Mouse (Mus musculus) ovary, postnatal 36 days (tissue): Measurements from ENCODE around the gene Med16.
A peak's percentile ranks its signal among the peaks of the same experiment; 100 is the strongest.

Source experiments
- DNase-seq: peaks from one replicate; pipeline ENCODE4 v3.0.0; 2022; ENCODE audit warnings: low spot score, mixed read lengths

Med16 gene

DNA sequence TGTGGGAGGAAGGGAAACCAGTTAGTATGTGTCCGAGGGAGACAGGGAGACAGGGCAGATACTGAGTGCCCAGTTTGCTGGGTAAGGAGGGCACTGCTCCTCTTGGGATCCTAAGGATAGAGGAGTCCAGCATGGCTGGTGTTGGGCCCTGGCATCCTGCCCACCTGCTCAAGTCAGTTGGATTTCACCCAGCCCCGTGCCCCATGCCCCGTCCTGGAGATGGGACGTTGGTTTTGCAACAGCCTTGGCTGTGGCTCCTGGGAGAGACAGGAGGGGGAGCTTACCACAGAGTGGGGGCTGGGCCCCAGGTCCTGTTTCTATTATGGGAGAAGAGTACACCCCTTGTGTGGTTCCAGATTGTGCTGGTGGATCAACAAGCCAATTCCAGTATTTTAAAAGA, 24.3 kb downstream of the Med16 start:
- peak; percentile 67 for DNase-seq

DNA sequence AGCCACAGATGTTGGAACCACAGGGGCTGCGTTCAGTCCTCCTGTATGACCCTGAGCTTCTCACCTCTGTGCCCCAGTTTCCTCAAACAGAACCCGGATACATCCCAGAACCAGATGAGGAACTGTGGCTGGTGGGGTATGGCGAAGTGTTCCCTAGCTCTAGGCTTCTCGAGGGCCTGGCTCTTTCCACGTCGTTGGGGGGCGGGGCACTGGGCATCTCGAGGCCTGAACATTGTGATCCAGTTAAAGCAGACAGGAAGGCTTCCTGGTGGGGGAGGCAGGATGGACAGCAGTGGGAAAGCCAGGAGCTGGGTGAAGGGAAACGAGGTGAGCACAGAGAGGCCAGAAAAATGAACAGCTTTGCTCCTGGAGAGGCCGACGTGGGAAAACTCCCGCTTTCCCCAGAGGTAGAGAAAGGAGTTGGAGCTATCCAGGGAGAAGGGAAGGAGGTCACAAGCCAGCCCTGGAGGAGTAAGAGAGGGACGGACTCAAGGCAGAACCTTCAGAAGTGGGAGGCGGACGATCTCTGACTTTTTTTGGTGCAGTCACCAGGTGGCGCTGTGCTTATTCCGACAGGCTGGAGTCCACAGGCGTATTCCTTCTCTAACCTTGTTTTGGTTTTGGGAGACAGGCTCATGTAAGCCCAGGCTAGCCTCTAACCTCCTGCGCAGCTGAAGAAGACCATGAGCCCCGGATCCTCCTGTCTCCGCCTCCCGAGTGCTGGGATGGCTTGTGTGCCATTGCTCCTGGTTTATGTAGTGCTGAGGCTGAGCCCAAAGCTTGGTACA, 25.2 kb downstream of the Med16 start:
- peak; percentile 77 for DNase-seq

- no peak for DNase-seq
These were observed 26.7 kb downstream of the Med16 start for GRCm38 (mm10) chr10:79881981-79882380.

- DNase-seq: no peak
These were observed 28.0 kb downstream of the Med16 start for GRCm38 (mm10) chr10:79880721-79881120.

DNA sequence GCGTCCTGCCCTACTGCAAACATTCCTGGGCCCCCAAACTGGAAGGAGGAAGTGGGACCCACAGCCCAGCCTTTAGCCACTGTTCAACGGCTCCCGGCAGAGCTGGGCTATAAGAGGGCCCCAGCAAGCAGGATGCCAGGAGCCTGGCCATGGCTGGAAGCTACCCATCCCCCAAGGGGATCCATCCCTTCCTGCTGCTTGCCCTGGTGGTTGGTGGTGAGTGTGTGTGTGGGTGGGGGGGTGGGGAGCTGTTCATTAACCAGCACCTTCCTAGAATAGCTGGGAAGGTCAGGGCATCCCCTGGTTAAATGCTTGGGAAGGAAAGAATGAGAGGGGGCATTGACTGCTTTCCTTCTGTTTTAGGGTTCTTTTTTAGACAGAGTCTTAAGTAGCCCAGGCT, 29.2 kb downstream of the Med16 start:
- no peak for DNase-seq

- DNase-seq: no peak
These were observed 31.0 kb downstream of the Med16 start for GRCm38 (mm10) chr10:79877757-79878156.

- DNase-seq: no peak
These were observed 31.5 kb downstream of the Med16 start for GRCm38 (mm10) chr10:79877174-79877573.

DNA sequence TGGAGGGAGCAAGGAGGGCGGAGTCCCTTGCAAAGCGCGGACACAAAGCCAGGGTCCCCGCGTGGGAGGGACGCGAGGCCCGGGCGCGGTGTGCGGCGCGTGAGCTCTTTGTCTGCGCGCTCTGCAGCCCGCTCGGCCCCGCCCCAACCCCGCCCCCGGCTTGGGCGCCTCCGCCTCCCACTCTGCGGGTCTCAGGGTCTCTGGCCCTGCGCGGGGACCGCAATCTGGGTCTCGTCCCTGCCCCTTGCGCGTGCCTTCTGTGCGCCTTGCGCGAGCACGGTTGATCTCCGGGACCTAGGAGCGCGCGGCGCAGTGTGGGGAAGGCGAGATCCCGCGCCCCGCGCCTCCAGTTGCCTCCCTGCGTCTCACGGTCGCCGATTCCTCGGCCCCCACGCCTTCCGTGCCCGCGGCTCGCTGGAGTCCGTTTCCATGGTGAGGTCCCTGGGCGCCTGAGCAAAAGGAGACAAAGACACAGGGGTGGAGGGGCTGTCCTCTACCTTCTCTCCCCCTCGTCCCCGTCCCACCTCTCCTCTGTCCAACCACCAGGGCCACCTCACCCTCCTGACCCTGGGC, 34.3 kb downstream of the Med16 start, which contains the start of the genes Prtn3 and Plppr3:
Gene Prtn3, plus strand, starts transcription at position 187 of the 573 bp plus-strand sequence.
Gene Plppr3, minus strand, starts transcription at position 345 of the 573 bp plus-strand sequence.
- DNase-seq: peak; percentile 55

DNA sequence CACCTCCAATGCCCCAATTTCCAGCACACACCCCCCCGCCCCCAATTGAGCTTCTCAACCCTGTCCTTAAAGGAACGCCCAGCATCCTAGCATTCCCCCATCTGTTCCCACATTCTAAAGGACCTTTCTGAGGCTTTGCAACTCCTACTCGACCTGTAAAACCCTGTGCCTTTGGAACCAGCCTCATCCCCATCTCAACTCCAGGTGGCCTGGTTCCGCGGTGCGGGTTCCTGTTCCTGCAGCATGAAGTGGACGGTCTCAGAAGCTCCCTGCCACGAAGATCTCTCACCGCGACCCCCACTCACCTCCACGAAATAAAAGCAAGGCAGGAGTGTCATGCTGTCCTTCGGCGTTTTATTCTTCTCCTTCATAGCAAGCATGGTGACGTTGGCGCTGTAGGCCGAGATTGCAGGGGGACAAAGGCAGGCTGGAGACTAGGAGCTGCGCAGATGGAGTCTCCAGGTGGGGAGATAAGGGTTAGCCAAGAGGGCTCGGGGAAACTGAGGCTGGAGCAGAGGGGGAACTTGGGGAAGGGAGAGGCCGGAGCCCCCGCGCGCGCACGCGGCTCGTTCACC, 34.9 kb downstream of the Med16 start:
- DNase-seq: no peak

- no peak for DNase-seq
These were observed 35.4 kb downstream of the Med16 start for GRCm38 (mm10) chr10:79873313-79873712.

DNA sequence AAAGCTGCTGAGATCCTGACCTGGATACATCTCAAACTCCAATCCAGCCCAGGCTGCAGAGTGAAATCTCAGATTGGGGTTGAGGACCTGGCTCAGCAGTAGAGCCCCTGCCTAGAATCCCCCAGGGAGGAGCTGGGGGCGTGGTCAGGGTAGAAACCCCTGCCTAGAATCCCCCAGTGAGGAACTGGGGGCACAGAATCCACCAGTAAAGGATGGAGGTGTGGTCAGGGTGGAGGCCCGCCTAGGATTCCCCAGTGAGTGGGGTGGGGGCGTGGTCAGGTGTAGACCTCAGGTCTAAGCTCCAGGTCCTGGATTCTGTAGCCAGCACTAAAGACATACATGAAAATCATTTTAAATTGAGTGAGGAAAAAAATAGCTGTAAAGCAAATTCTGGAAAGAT, 35.9 kb downstream of the Med16 start:
- DNase-seq: no peak

GRCm38 (mm10) chr10:79871845-79872244, 36.9 kb downstream of the Med16 start:
- no peak for DNase-seq

DNA sequence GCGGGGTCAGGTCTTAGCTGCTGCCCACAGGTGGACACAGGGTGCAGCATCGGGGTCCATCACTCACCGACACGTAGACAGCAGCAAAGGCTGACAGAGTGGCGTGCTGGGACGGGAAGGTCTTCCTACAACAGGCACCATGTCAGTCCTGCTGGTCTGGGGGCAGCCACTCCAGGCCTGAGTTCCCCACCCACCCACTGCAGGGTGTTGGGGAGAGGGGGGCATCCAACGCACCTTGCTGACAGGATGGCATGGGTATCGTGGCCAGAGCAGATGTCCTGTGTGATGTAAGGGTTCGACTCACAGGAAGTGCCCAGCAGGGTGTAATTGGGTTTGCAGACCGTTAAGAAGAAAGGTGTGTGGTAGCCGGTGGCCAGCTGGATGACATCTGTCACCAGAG, 42.1 kb downstream of the Med16 start:
- no peak for DNase-seq

DNA sequence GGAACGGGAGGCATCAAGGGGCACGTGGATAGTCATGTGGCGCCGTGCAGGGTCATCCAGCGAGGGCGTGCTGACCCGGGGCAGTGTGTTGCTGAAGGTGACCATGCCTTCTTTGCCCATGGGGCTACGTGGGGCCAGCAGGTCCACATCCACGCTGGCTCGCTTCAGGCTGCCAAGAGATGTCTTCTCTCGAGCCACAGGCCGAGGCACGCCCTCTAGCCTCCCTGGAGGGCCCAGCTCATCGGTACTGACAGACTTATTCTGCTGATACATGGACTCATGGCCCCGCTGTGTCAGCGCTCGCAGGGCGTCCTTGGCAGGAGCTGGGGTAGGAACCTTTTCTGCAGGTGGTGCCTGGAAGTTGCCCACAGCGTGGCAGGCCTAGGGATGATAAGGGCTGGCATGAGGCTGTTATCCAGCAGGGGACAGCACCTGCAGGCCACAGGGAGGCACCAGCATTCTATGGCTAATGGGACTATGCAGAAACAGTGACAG, 42.9 kb downstream of the Med16 start:
- DNase-seq: peak; percentile 72

DNA sequence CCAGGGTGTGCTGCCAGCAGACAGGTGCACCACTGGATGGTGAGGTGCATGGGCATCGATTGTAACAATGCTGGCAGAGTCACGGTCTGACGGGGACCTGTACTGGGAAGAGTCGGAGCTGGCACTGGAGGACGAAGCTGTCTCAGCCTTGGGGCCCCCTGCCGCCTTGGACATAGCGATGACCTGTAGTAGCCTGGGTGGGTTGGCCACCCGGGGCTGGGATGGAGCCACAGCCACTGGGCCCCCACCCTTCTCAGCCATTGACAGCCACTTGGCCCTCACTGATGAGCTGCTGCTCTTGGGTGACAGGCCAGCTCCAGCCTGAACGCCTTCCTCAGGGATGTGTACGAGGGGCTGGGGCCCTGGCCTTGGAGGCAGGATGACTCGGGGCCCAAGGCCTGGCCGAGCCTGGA, 43.5 kb downstream of the Med16 start:
- no peak for DNase-seq

- no peak for DNase-seq
These were observed 44.2 kb downstream of the Med16 start for GRCm38 (mm10) chr10:79864351-79865188.

- DNase-seq: no peak
These were observed 45.8 kb downstream of the Med16 start for GRCm38 (mm10) chr10:79862925-79863324.

DNA sequence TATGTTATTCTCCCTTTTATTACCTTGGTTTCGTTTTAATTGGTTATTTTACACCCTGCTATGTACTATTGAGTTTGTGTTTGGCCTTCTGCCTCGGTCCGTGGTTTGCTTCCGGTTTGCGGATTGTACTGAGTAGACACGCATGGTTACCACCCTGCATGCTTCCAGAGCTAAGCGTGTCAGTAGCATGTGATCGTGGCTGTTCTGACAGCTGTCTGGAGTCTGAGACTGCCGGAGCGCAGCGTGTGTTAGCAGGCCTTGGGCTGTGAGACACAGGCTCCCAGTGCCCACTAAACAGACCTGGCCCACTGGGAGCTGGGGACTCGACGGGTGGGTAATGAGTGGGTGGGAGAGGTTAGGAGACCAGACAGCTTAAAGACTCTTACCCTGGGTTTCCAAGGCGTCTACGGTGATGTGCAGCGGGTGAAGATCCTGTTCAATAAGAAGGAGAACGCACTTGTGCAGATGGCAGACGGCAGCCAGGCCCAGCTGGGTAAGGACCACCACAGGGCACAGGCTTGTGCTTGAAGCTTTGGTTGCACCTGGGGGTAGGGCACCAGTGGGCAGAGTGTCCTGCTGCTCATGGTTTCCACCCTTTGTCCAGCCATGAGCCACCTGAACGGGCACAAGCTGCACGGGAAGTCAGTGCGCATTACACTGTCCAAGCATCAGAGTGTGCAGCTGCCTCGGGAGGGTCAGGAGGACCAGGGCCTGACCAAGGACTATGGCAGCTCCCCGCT, 46.5 kb downstream of the Med16 start:
- DNase-seq: no peak

DNA sequence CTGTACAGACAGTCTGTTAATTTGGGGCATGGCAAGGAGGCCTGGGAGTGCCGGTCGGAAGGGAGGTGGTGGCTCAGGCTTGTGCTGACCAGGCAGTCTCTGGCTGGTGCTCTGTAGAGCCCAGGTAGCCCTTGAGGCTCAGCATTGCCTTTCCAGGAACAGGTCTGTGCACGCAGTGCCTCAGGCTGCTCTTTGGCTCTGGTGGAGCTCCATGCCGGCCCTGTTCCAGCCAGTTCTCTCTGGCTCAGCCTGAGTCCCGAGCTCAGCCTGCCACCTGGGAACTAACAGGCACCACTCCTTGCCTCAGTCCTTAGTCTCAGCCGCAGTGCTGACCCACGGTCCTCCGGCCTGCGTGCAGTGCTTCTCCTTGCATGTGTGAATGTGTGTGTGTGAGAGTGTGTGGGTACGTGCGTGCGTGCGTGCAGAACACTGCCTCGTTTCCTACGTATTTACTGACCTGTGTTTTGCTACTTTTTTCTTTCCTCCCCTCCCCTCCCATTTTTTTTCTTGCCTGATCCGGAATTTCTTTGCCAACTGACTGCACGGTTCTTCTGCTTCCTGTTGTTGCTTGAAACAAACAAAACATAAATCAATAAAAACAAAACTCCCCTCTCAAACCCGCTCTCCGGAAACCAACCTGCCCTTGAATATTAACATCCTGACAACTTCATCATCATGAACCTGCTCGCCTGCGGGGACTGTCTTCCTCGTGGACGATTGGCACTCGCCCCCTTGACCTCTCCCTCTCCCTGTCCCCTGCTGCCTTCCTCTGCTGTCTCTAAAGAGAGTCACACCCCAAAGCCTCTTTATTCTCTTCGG, 47.3 kb downstream of the Med16 start:
- DNase-seq: no peak

GRCm38 (mm10) chr10:79860079-79860911, 48.4 kb downstream of the Med16 start:
- DNase-seq: no peak
